Mouse (Mus musculus) limb, embryonic 14.5 days (tissue): ENCODE measurements around the gene Cox6b2. TPM values are rescaled to one million over a fixed set of nuclear protein-coding genes. Genes with fewer than 3 reads are reported as not detected.
A peak's percentile ranks its signal among the peaks of the same experiment; 100 is the strongest.

Experiments
- ATAC-seq: fragments of 200-750 bp; cut with Nextera tagmentation; 2 replicates; pipeline ENCODE4 v1.8.0; 2017; ENCODE audit warnings: low read depth, moderate number of reproducible peaks, moderate TSS enrichment; ENCODE audit not compliant: low FRiP score
- DNase-seq: peaks from one replicate; pipeline ENCODE4 v3.0.0-alpha.2; 2015; ENCODE audit warnings: low spot score
- H3K27ac ChIP-seq: fragments of 300-500 bp; sonication (generic); replicated peaks from 2 replicates; pipeline ENCODE4 v1.5.1; 2014; ENCODE audit warnings: low read depth, mild to moderate bottlenecking, low read length, moderate library complexity, mixed read lengths
- H3K27me3 ChIP-seq: fragments of 300-500 bp; sonication (generic); 2 replicates; pipeline ENCODE4 v1.6.1; 2014; ENCODE audit warnings: low read length, mixed read lengths; ENCODE audit not compliant: control insufficient read depth, insufficient read depth
- H3K36me3 ChIP-seq: fragments of 300-500 bp; sonication (generic); 2 replicates; pipeline ENCODE4 v1.6.1; 2014; ENCODE audit warnings: mild to moderate bottlenecking, low read length, moderate library complexity, mixed read lengths; ENCODE audit not compliant: control insufficient read depth, insufficient read depth
- H3K4me1 ChIP-seq: fragments of 300-500 bp; sonication (generic); 2 replicates; pipeline ENCODE4 v1.6.1; 2014; ENCODE audit warnings: antibody characterized with exemption, low read length, mixed read lengths; ENCODE audit not compliant: control insufficient read depth, insufficient read depth
- H3K4me2 ChIP-seq: fragments of 300-500 bp; sonication (generic); replicated peaks from 2 replicates; pipeline ENCODE4 v1.6.1; 2014; ENCODE audit warnings: low read depth, mild to moderate bottlenecking, low read length, moderate library complexity; ENCODE audit not compliant: severe bottlenecking
- H3K4me3 ChIP-seq: fragments of 300-500 bp; sonication (generic); replicated peaks from 2 replicates; pipeline ENCODE4 v1.5.1; 2014; ENCODE audit warnings: low read length
- H3K9ac ChIP-seq: fragments of 300-500 bp; sonication (generic); 2 replicates; pipeline ENCODE4 v1.6.1; 2014; ENCODE audit warnings: mild to moderate bottlenecking, low read depth, low read length, moderate library complexity; ENCODE audit not compliant: severe bottlenecking
- H3K9me3 ChIP-seq: fragments of 300-500 bp; sonication (generic); 2 replicates; pipeline ENCODE4 v1.6.1; 2016; ENCODE audit warnings: low read length; ENCODE audit not compliant: control insufficient read depth
- POLR2A ChIP-seq: fragments of 200-500 bp; IDR thresholded peaks from 2 replicates; pipeline ENCODE4 v1.8.0; 2012; ENCODE audit warnings: inconsistent platforms, mild to moderate bottlenecking, moderate library complexity, borderline replicate concordance; ENCODE audit not compliant: insufficient read depth, insufficient read length; ENCODE audit errors: extremely low read depth
- WGBS: fragments of 180-500 bp; shearing (Covaris S2); extraction: QIAGEN DNeasy Blood & Tissue Kit; methylation state at CpG from one replicate; pipeline ENCODE4 v1.1.7; 2014; 5-methylcytosine and 5-hydroxymethylcytosine counted together
- polyA plus RNA-seq, 2 experiments: library from polyadenylated mRNA; depleted of rRNA in 1 of 2; stranded (reverse) in 1 of 2; unstranded in 1 of 2; fragments of >200 nt; fragmentation: Nextera tagmentation in 1 of 2; extraction: Ambion mirVana in 1 of 2; gene quantifications; 2 replicates each; pipeline versions ENCODE4 v1.2.1 to v1.2.3; 2012 to 2014

Gene Cox6b2
- polyA plus RNA-seq, 2 experiments = 44.7 to 127 TPM

GRCm38 (mm10) chr7:4743354-4743753 is 9.5 kb downstream of the Cox6b2 start:
- TF ChIP-seq POLR2A = no peak
- Histone ChIP-seq H3K9me3 (no peaks in the 10 kb centered on the region), H3K4me1 (peaks cover 12% of the 10 kb centered on the region), H3K27me3 (no peaks in the 10 kb centered on the region), H3K4me2 (no peak overlapping the region), H3K27ac (no peak overlapping the region), H3K36me3 (peaks cover 52% of the 10 kb centered on the region), H3K4me3 (no peak overlapping the region), H3K9ac (no peak overlapping the region)
- DNase-seq (no peak), ATAC-seq (no peak)
- 77% methylated on average over 2 of the region's 2 CpGs for WGBS

- no peaks in the 10 kb centered on the region for H3K27me3 ChIP-seq
- peaks cover 12% of the 10 kb centered on the region for H3K4me1 ChIP-seq
- no peak overlapping the region for H3K27ac ChIP-seq
- H3K36me3 ChIP-seq = peaks cover 47% of the 10 kb centered on the region
- no peak overlapping the region for H3K4me3 ChIP-seq
- no peak for ATAC-seq
- no peaks in the 10 kb centered on the region for H3K9me3 ChIP-seq
- DNase-seq = no peak
- no peak for TF ChIP-seq POLR2A
- 88% methylated on average over 6 of the region's 6 CpGs for WGBS
- no peak overlapping the region for H3K4me2 ChIP-seq
- H3K9ac ChIP-seq = 0 out of 2 replicates have a peak overlapping the region, but pooled peaks have one; percentile 31
Observed at GRCm38 (mm10) chr7:4742482-4742819, 10.4 kb downstream of the Cox6b2 start.

- H3K4me2 ChIP-seq = peak overlapping the region; percentile 80
Observed at GRCm38 (mm10) chr7:4741672-4742481, 11.0 kb downstream of the Cox6b2 start.

GRCm38 (mm10) chr7:4741151-4741550 is 11.7 kb downstream of the Cox6b2 start:
- H3K4me2 ChIP-seq = peak overlapping the region; percentile 80

More at GRCm38 (mm10) chr7:4741672-4742481, 11.0 kb downstream of the Cox6b2 start:
- H3K9me3 ChIP-seq = no peaks in the 10 kb centered on the region
- WGBS = 86% methylated on average over 21 of the region's 21 CpGs
- no peak overlapping the region for H3K27ac ChIP-seq
- no peak for ATAC-seq
- 0 out of 2 replicates have a peak overlapping the region, but pooled peaks have one; percentile 31 for H3K9ac ChIP-seq
- no peak for TF ChIP-seq POLR2A
- H3K36me3 ChIP-seq = peaks cover 42% of the 10 kb centered on the region
- H3K4me1 ChIP-seq = peaks cover 12% of the 10 kb centered on the region
- no peaks in the 10 kb centered on the region for H3K27me3 ChIP-seq
- peak overlapping the region; percentile 78; the same call in 1 of the 2 replicates for H3K4me3 ChIP-seq
- DNase-seq = no peak

GRCm38 (mm10) chr7:4740309-4740727 is 12.6 kb downstream of the Cox6b2 start:
- Histone ChIP-seq H3K4me3 (peak overlapping the region; percentile 78), H3K4me2 (peak overlapping the region; percentile 80), H3K27ac (peak overlapping the region; percentile 77), H3K36me3 (peaks cover 29% of the 10 kb centered on the region), H3K9ac (peak overlapping the region; percentile 81), H3K9me3 (no peaks in the 10 kb centered on the region), H3K27me3 (no peaks in the 10 kb centered on the region), H3K4me1 (peaks cover 12% of the 10 kb centered on the region)
- WGBS = 0% methylated on average over 6 of the region's 14 CpGs
- no peak for TF ChIP-seq POLR2A
- DNase-seq = peak; percentile 8
- peak; percentile 3; the same call in 1 of the 2 replicates for ATAC-seq

More at GRCm38 (mm10) chr7:4741151-4741550, 11.7 kb downstream of the Cox6b2 start:
- peaks cover 36% of the 10 kb centered on the region for H3K36me3 ChIP-seq
- ATAC-seq (no peak), DNase-seq (no peak)
- peaks cover 12% of the 10 kb centered on the region for H3K4me1 ChIP-seq
- peak overlapping the region; percentile 81 for H3K9ac ChIP-seq
- peak overlapping the region; percentile 78 for H3K4me3 ChIP-seq
- no peaks in the 10 kb centered on the region for H3K27me3 ChIP-seq
- H3K27ac ChIP-seq = peak overlapping the region; percentile 77; the same call in 1 of the 2 replicates
- WGBS = 15% methylated on average over 4 of the region's 4 CpGs
- H3K9me3 ChIP-seq = no peaks in the 10 kb centered on the region
- no peak for TF ChIP-seq POLR2A
